Mouse (Mus musculus) kidney, adult 2 months (tissue): ENCODE results near the gene Tbx20.

Experiments
- CTCF ChIP-seq: fragments of 200-500 bp; conservative IDR thresholded peaks from 2 replicates; pipeline ENCODE4 v1.5.1; 2011; ENCODE audit warnings: low read depth, mild to moderate bottlenecking, control low read depth, low read length, moderate library complexity, mixed read lengths; ENCODE audit not compliant: insufficient read depth, insufficient read length
- POLR2A ChIP-seq: fragments of 200-500 bp; IDR thresholded peaks from one replicate; pipeline ENCODE4 v1.6.1; 2011; ENCODE audit warnings: low read depth, low read length, control low read depth

GRCm38 (mm10) chr9:24771713-24772112 lies 2.4 kb downstream of the Tbx20 start:
- TF ChIP-seq POLR2A (no peak), CTCF (no peak)
